Mouse (Mus musculus): Measurements from ENCODE around the gene Ubtd1. TPM values are rescaled to one million over a fixed set of nuclear protein-coding genes. Genes with fewer than 3 reads are reported as not detected.

The Ubtd1 gene
- total and polyA plus RNA-seq, 3 experiments, result 9.1 to 15.5 TPM; not detected in 1

GRCm38 (mm10) chr19:41997090-41997489 lies 15.5 kb downstream of the Ubtd1 start:
- no peaks in the 10 kb centered on the region for H3K4me1 ChIP-seq (ENCODE audit: control insufficient read depth in 1 of 2, insufficient read depth in 2 of 2, low read length in 2 of 2)
- no peak overlapping the region for H3K4me3 ChIP-seq (ENCODE audit: control insufficient read depth in 1 of 2, insufficient read depth in 1 of 2, low read depth in 2 of 2, low read length in 2 of 2)
- H3K9me3 ChIP-seq (replicated peaks; ENCODE audit: insufficient read depth, low read length), result no peaks in the 10 kb centered on the region
- no peak overlapping the region for H3K9ac ChIP-seq (ENCODE audit: control insufficient read depth, low read depth, low read length, poor library complexity, severe bottlenecking)
- DNase-seq (ENCODE audit: low read depth, low spot score), result no peak
- H3K27ac ChIP-seq (ENCODE audit: control insufficient read depth, low read depth, low read length), result no peak overlapping the region
- H3K36me3 ChIP-seq (ENCODE audit: control insufficient read depth in 1 of 2, insufficient read depth in 2 of 2, low read length in 2 of 2), result no peaks in the 10 kb centered on the region
- TF ChIP-seq CTCF (IDR thresholded peaks at IDR 0.05 in 2 of 3, conservative IDR thresholded peaks at IDR 0.05 in 1 of 3; ENCODE audit: control insufficient read depth in 1 of 3, insufficient read depth in 1 of 3, low read depth in 2 of 3, low read length in 3 of 3, poor library complexity in 1 of 3, severe bottlenecking in 1 of 3) (no peak), CHD1 (IDR thresholded peaks at IDR 0.05; ENCODE audit: low read depth, low read length) (no peak), NELFE (IDR thresholded peaks at IDR 0.05; ENCODE audit: low read depth, low read length) (no peak), KAT2A (conservative IDR thresholded peaks at IDR 0.05; ENCODE audit: low read depth, low read length) (no peak), MAFK (IDR thresholded peaks at IDR 0.05; ENCODE audit: borderline replicate concordance, low read depth, low read length) (no peak), RAD21 (IDR thresholded peaks at IDR 0.05; ENCODE audit: low read depth, low read length) (no peak), EP300 (IDR thresholded peaks at IDR 0.05; ENCODE audit: low read depth in 1 of 2, low read length in 2 of 2) (no peak), SMC3 (IDR thresholded peaks at IDR 0.05; ENCODE audit: low read depth, low read length) (no peak), TAL1 (IDR thresholded peaks at IDR 0.05; ENCODE audit: low read length) (no peak), USF2 (IDR thresholded peaks at IDR 0.05; ENCODE audit: borderline replicate concordance in 1 of 2, insufficient read depth in 1 of 2, low read depth in 1 of 2, low read length in 2 of 2) (no peak), UBTF (IDR thresholded peaks at IDR 0.05; ENCODE audit: borderline replicate concordance, insufficient read depth, low read depth, low read length) (no peak), SIN3A (IDR thresholded peaks at IDR 0.05; ENCODE audit: low read length) (no peak), ZNF384 (IDR thresholded peaks at IDR 0.05; ENCODE audit: low read depth, low read length) (no peak), GATA1 (IDR thresholded peaks at IDR 0.05; ENCODE audit: low read depth, low read length) (no peak), MAZ (IDR thresholded peaks at IDR 0.05; ENCODE audit: low read depth, low read length) (no peak), E2F4 (IDR thresholded peaks at IDR 0.05; ENCODE audit: borderline replicate concordance, low read depth, low read length) (no peak), ZKSCAN1 (IDR thresholded peaks at IDR 0.05; ENCODE audit: low read depth, low read length) (no peak), MYC (IDR thresholded peaks at IDR 0.05; ENCODE audit: low read depth, low read length) (no peak)
- no peaks in the 10 kb centered on the region for H3K27me3 ChIP-seq (ENCODE audit: control insufficient read depth in 1 of 2, insufficient read depth in 2 of 2, low read length in 2 of 2)
- no peaks in the 10 kb centered on the region for H3K79me2 ChIP-seq (ENCODE audit: control insufficient read depth, insufficient read depth, low read length, poor library complexity)

GRCm38 (mm10) chr19:41998770-41999548 lies 17.4 kb downstream of the Ubtd1 start:
- Histone ChIP-seq H3K36me3 (ENCODE audit: control insufficient read depth in 1 of 2, insufficient read depth in 2 of 2, low read length in 2 of 2) (no peaks in the 10 kb centered on the region), H3K9me3 (replicated peaks; ENCODE audit: insufficient read depth, low read length) (no peaks in the 10 kb centered on the region), H3K27me3 (ENCODE audit: control insufficient read depth in 1 of 2, insufficient read depth in 2 of 2, low read length in 2 of 2) (no peaks in the 10 kb centered on the region), H3K9ac (ENCODE audit: control insufficient read depth, low read depth, low read length, poor library complexity, severe bottlenecking) (no peak overlapping the region), H3K4me1 (ENCODE audit: control insufficient read depth in 1 of 2, insufficient read depth in 2 of 2, low read length in 2 of 2) (no peaks in the 10 kb centered on the region), H3K79me2 (ENCODE audit: control insufficient read depth, insufficient read depth, low read length, poor library complexity) (no peaks in the 10 kb centered on the region), H3K4me3 (ENCODE audit: control insufficient read depth in 1 of 2, insufficient read depth in 1 of 2, low read depth in 2 of 2, low read length in 2 of 2) (no peak overlapping the region), H3K27ac (ENCODE audit: control insufficient read depth, low read depth, low read length) (no peak overlapping the region)
- no peak for DNase-seq (ENCODE audit: low read depth, low spot score)
- no peak for TF ChIP-seq MYB (IDR thresholded peaks at IDR 0.05; ENCODE audit: low read depth, low read length)
